Mouse (Mus musculus): Measurements from ENCODE around the gene Matn1.
A peak's percentile ranks its signal among the peaks of the same experiment; 100 is the strongest.

Gene Matn1

GRCm38 (mm10) chr4:130944112-130944511, at the start of gene Matn1:
Gene Matn1 (plus strand): TSS chr4:130944385.
- no peak for DNase-seq (ENCODE audit: low read depth)

- DNase-seq (ENCODE audit: low read depth), result no peak
These were observed 48.5 kb upstream of the Matn1 start for GRCm38 (mm10) chr4:130895701-130896100.

DNA sequence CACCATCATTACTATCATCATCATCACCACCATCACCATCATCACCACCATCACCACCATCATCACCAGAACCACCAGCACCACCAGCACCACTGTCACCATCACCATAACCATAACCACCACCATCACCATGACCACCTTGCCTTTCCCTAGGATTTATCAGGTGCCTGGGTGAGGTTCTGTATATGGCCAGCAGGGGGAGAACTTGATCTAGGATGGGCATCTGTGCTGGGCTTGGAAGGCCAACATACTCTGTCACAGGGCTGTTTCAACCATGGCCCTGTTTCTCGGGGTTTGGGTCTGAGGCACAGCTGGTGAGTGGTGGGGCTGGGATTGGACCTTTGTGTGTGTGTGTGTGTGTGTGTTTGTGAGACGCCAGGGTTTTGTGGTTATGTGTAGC, 47.8 kb upstream of the Matn1 start:
- DNase-seq (ENCODE audit: low read depth), result peak; percentile 91

DNA sequence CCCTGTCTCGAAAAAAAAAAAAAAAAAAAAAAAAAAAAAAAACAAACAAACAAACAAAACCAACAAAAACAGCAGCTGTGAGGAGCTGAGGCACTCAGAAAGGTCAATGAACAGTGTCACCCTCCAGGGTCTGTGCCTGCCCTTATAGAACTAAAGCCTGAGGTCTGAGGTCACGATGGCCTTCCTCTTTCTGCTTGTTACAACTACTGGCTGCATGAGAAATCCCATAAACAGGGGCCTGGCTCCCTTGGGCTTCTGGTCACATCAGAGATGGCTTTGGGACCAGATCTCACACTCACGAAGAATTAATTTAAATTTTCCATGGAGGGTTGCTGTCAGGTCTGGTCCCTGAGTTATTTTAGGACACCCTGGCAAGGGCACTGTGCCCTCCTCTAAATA, 44.8 kb upstream of the Matn1 start:
- DNase-seq (ENCODE audit: low read depth), result no peak

GRCm38 (mm10) chr4:130899782-130900427, 44.3 kb upstream of the Matn1 start:
- peak; percentile 86 for DNase-seq (ENCODE audit: low read depth)

DNA sequence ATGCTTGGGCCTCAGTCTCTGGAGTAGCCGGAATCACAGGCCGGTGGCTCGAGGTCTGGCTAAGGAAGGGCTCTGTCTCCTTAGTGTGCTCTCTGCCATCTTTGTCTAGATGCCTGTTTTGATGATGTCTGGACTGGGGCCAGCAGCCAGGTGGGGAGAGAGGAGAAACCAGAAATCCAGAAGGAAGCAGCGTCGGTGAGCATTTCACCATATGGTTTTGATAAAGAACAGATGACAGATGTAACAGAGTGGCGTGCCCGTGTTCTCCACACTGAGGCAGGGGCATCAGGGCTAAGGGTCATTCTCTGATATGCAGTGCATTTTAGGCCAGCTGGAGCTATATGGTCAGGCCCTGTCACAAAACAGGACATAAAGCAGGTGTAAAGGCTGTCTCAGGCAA, 43.4 kb upstream of the Matn1 start:
- DNase-seq (ENCODE audit: low read depth), result no peak

DNA sequence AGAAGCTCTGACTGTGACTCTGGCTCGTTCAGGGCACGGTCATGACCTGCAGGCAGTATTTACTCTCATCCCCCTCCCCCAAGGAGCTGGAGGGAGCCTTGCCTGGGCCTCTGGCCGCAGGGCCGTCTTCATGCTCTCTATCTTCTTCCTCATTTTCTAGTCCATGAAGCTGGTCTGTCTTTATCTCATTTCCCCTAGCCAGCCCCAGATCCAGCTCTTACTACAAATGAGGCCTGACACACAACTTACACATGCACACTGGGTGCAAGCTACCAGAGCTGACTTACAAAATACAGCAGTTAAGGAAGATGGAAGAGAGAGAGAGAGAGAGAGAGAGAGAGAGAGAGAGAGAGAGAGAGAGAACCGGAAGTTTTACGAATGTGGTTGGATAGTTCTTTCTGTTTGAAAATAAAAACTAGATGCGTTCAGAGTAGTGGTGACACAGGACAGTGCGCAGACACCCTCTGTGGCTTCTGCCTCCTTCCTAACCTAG, 41.9 kb upstream of the Matn1 start:
- DNase-seq (ENCODE audit: low read depth), result peak; percentile 75

- DNase-seq (ENCODE audit: low read depth), result peak; percentile 49
These were observed 39.2 kb upstream of the Matn1 start for GRCm38 (mm10) chr4:130905025-130905424.

GRCm38 (mm10) chr4:130905882-130906281, 38.3 kb upstream of the Matn1 start:
- DNase-seq (ENCODE audit: low read depth), result peak; percentile 29

DNA sequence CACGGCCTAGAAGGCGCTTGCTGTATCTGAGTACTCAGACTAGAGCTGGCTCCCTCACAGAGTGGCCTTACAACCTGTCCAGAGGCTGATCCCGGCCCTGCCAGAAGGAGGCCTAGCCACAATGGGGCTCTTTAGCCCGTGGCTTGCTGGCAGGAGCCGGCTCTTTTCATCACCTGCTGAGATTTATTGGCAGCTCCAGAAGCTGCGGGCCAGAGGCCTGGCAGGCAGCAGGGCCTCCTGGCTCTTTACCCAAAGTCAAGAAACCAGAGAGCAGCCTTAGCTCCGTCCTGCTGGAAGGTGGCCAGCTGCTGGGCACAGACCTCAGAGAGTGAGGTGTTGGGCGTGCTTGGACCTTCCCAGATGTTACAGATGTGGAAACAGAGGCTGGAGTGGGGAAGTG, 37.9 kb upstream of the Matn1 start:
- no peak for DNase-seq (ENCODE audit: low read depth)

GRCm38 (mm10) chr4:130907200-130908069, 36.8 kb upstream of the Matn1 start:
- DNase-seq (ENCODE audit: low read depth), result no peak

- no peak for DNase-seq (ENCODE audit: low read depth)
These were observed 36.1 kb upstream of the Matn1 start for GRCm38 (mm10) chr4:130908133-130908532.

DNA sequence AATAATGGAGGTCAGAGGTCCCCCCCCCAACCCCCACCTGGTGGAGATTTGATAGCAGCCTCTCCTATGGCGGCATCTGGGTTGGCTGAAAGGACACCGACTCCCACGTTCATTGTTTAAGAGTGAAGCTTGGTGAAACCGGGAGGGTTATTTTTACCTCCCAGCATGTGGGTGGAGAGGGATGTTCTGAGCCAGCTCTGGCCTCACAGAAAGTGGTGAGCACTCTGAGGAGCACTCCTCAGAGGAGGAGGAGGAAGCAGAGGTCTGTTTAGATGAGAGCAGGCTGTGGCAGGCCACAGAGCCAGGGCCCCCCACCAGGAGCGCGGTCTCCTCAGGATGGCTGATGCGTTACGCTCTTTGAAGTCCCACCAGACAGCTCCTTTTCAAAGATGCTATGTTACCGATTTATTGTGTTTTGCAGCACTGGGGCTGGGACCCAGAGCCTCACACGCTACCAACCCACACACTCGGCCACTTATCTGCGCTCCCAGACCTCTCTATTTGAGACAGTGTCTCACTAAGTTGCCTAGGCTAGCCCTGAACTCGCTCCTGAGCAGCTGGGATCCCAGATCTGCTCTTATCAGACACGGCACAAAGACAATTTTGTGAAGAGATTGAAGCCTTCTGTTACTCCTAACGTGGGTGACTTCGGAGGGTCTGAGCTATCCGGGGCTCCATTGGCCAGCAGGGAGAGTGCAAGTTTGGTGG, 34.9 kb upstream of the Matn1 start:
- DNase-seq (ENCODE audit: low read depth), result peak; percentile 59

DNA sequence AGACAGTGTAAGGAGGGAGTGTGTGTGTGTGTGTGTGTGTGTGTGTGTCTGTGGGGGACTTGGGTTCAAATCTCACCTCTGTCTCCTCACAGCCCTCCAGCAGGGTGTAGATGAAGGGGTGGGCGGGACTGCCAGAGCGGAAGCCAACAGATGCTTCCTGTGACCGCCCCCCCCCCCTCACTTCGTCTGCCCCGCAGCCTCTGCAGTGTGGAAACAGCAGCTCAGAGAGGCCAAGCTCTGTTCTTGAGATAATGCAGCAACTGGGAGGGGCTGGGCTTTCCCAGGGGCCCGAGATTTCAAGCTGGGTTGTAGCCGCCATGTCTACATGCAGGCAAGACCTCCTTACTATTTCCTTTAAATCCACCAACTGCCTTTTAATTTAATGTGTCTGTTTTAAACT, 33.5 kb upstream of the Matn1 start:
- peak; percentile 85 for DNase-seq (ENCODE audit: low read depth)

- no peak for DNase-seq (ENCODE audit: low read depth)
These were observed 31.6 kb upstream of the Matn1 start for GRCm38 (mm10) chr4:130912626-130913025.

GRCm38 (mm10) chr4:130913077-130913476, 31.1 kb upstream of the Matn1 start, which contains the start of gene Laptm5:
Gene Laptm5 (plus strand): TSS chr4:130913125.
- peak; percentile 88 for DNase-seq (ENCODE audit: low read depth)

DNA sequence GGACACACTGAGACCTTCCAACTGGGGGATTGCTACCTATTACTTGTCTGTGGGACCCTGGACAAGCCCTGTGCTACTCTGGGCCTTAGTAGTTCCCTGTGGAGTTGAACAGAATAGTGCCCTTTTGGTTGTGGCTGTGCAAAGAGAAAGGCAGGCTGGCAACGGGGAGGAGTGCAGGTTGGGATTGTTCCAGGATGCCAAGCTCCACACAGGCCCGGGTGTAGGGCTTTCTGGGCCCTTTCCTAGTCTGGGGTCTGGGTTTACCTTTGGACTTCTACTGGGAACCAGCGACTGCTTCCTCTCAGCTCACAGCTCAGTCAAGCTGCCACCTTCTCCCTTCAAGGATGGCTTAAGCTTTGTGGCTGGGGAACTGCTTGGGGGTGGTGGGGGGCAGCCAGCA, 30.7 kb upstream of the Matn1 start:
- no peak for DNase-seq (ENCODE audit: low read depth)

DNA sequence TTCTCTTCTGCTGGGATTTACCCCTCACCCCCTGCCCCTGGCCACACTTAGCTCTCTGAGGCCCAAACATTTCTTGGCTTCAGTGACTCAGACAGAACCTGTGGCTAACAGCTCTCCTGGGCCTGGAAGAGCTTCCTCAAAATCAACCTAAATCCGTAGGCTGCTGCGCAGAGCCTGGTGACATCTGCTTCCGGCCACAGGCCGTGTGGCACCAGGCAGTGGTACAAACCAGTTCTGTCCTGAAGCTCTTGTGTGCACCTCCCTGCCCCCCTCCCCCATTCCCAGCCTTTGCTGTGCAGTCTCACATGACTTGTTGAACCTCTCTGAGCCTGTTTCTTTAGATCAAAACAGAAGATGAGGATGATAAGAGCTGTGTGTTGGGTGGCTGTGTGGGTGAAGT, 30.2 kb upstream of the Matn1 start:
- DNase-seq (ENCODE audit: low read depth), result peak; percentile 94

DNA sequence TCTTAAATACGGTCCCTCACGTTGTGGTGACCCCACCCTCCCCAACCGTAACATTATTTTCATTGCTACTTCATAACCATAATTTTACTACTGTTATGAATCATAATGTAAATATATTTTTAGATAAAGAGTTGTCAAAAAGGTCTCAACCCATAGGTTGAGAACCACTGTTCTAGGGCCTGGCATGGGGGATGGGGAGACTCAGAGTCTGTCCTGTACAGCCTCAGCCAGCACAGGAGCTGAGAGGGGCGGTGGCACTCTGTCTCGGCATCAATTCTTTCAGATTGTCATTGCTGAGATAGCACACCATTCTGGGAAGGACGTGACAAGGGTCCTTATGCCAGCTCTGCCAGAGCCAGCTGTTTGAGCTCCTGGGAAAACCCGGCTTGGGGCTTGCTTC, 29.7 kb upstream of the Matn1 start:
- DNase-seq (ENCODE audit: low read depth), result no peak

- peak; percentile 60 for DNase-seq (ENCODE audit: low read depth)
These were observed 29.0 kb upstream of the Matn1 start for GRCm38 (mm10) chr4:130915006-130915667.

DNA sequence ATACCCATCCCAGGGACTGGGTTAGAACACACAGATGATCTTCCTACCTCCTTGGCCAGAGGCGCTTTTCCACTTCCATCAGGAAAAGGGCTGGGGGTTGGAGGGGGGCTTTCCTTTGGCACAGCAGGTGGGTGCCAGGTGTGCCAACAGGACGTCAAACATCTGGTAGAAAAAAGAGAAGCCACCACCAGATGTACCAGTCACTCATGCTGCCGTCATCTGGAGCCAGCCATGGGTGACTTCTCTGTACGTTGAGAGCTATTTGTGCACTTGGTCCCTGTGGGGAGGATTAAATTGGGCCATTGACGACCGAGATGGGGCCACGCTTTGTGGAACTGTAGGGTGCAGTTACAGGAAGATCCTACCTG, 28.5 kb upstream of the Matn1 start:
- peak; percentile 58 for DNase-seq (ENCODE audit: low read depth)

DNA sequence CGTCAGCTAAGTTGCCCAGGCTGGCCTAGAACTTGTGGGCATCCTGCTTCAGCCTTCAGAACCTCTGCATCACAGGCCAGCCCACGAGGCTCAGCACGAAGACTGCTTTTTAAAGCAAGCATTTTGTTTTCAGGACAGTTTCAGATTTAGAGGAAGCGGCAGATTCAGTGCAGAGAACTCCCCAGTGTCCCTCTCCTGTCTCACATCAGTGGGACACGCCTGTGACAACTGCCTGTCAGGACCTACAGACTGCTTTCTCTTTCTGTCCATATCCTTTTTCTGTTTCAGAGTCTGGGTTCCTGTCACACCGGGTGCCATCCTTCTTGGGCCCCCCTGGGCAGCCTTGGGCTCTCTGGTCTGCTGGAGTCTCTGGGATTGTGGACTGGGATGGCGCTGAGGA, 27.5 kb upstream of the Matn1 start:
- DNase-seq (ENCODE audit: low read depth), result peak; percentile 71

Data from induced T-regulatory cell, adult 2 months (primary cell).